Mouse (Mus musculus): ENCODE results near the gene Col5a3.
"Not testable (repeated sequence)": the region's sequence is repeated elsewhere in the genome, so short reads cannot be mapped to it uniquely, and the experiment has no call there.

The Col5a3 gene

DNA sequence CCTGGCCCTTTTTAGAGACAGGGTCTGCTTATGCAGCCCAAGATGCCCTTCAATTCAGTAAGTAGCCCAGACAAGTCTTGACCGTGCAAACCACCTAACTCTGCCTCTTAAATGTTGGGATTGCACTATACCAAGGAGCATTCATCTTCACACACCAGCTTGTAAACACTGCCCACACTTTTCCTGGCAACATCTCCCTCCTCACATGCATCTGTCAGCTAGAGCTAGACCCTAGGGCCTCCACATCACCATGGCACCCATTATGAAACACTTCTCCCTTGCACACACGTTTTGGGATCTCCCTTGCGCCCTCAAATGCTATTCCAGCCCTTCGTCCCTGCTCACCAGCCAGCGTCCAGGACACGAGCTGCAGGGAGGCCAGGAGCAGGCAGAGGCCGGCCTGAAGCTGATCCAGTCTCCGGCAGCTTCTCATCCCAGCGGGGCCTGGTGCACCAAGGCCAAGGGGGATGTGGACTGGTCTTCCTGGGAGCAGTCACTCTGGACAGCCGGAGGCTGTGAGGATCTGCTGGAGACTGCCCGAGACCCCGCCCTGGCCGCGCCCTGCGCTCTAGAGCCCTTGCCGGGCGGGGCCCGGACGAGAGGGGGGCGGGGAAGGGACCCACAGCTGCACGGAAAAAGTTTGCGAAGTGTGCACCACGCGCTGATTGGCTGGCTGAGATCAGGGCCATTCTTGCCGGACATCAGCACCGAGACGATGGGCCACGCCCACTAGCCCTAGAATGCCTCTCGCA is at the start of gene Col5a3:
TSS of gene Col5a3 (minus strand) at position 547 of the 752 bp plus-strand sequence.
- DNase-seq (ENCODE audit: low read depth), result no peak

- DNase-seq (ENCODE audit: low read depth), result no peak
Observed at GRCm38 (mm10) chr9:20862225-20862624, 47.4 kb upstream of the Col5a3 start.

DNA sequence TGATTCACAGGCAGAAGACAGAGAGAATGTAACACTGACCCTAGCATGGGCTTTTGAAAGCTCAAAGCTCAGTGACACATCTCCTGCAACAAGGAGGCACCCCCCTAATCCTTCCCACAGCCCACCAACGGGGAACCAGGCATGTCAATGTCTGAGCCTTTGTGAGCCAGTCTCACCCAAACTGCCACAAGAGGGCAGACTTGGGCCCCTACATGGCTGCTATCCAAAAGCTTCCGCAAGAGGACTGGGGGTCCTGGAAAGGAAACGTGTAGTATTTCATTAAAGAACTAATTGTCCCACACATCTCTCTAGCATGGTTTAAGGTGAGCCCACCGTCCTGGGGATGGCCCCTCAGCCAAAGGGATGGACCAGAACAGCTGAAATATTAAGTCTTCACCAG is 47.0 kb upstream of the Col5a3 start:
- DNase-seq (ENCODE audit: low read depth), result peak; percentile 56

GRCm38 (mm10) chr9:20859926-20860325 is 45.1 kb upstream of the Col5a3 start:
- DNase-seq (ENCODE audit: low read depth), result no peak

DNA sequence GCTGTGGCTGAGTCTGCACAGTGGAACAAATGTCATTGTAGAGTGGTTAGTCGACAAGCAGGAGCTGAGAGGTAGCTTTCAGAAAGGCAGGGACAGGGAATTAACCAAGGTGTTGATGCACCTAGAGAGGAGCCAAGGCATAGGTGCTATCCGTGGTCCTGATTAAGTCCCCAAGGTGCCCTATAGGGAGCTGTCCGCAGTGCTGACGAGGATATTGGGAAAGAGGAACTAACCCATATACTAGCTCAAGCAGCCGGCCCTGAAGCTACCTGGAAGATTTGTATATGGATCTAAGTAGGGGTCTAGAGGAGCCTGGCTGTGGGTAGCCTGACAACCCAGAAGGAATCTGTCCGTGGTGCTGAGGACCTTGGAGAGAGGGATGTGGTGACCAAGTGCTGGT is 42.3 kb upstream of the Col5a3 start:
- peak; percentile 62 for DNase-seq (ENCODE audit: low read depth)

GRCm38 (mm10) chr9:20850179-20850578 is 35.3 kb upstream of the Col5a3 start:
- no peak for DNase-seq (ENCODE audit: low read depth)

DNA sequence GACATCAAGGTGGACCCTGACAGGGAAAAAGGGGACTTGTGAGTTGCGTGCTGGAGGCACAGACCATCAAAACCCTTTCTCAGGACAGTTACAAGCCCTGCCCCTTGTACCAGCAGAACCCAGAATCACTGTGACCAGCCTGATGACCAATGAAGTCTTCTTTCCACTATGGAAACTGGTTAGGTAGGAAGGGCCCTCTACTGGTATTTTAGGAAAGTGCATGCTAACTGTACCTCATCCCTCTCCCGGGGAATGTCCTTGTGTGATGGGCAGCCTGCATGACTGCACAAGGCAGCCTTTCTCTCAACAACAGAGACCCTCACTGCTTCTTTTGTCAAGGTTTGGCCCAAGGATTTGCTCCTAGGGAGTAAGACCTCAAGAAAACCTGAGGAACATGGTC is 27.8 kb upstream of the Col5a3 start:
- no peak for DNase-seq (ENCODE audit: low read depth)

- DNase-seq (ENCODE audit: low read depth), result no peak
Observed at GRCm38 (mm10) chr9:20842211-20842610, 27.3 kb upstream of the Col5a3 start.

DNA sequence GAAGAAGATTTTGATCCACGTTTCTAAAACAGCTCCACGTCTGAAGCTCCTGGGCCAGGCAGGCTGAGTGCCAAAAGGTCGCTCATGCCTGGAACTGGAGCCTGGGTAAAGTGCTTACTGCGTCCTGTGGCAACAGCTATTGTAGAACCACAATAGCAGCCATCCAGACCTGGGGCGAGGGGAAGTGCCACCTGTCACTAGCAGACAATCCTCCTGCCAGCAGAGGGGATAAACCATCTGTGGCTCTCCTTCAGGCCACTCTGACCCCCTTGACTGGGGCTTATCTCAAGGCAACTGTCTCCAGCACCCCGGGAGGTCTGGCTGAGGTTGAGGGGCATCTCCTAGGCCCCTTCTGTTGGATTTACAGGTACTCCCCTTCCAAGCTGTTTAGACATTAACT is 24.1 kb upstream of the Col5a3 start:
- DNase-seq (ENCODE audit: low read depth), result no peak

DNA sequence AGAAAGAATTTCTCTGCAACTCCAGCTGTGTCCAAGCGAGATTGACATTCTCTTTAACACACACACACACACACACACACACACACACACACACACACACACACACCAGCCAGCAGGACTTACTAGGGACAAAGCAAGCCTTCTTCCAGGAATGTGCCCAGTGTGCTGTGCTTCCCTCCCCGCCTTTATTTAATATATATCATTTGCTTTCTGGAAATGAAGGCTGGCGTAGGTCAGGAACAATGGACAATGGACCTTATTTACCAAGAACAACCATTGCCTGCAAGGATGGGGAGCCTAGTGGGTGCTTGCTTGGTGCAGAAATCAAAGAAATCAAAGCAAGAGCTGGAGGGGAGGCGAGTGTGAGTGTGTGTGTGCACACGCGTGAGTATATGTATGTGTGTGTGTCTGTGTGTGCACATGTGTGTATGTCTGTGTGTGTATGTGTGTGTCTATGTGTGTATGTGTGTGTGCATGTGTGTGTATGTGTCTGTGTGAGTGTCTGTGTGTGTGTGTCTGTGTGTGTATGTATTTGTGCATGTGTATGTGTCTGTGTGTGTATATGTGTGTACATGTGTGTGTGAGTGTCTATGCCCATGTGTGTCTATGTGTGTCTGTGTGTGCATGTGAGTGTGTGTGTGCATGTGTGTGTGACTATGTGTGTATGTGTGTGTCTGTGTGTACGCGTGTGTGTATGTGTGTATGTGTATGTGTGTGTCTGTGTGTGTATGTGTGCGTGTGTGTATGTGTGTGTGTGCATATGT is 22.5 kb upstream of the Col5a3 start:
- no peak for DNase-seq (ENCODE audit: low read depth)

DNA sequence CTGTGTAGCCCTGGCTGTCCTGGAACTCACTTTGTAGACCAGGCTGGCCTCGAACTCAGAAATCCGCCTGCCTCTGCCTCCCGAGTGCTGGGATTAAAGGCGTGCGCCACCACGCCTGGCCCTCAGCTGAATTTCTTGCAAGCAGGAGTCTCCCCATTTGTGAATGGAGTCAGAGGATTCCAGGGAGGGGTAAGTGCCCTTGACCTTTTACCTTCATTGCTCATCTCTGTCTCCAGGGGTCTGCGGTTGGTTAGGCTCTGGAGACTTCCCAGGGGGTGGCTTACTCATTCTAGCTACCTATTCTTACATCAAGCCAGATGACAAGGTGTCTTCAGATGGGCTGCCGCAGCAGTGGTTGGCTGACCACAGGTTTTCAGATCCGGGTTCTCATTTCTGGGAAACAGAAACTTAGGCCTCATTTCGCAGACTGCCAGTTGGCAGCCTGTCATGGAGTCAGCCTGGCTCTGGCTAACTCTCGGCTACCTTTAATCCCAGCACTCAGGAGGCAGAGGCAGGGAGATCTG is 20.6 kb upstream of the Col5a3 start:
- not testable (repeated sequence) for DNase-seq (ENCODE audit: low read depth)

DNA sequence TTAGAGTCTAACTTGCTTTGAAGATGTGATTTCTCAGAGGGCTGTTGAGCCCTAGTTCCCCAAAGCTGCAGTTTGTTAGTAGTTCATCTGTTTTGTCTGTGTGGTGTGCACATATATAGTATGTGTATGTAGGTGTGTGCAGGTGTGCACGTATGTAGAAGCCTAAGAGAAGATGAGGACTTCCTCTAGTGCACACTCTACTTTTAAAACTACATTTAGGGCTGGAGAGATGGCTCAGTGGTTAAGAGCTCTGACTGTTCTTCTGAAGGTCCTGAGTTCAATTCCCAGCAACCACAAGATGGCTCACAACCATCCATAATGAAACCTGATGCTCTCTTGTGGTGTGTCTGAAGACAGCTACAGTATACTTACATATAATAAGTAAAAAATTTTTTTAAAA is 20.0 kb upstream of the Col5a3 start:
- no peak for DNase-seq (ENCODE audit: low read depth)

GRCm38 (mm10) chr9:20830901-20831643 is 16.2 kb upstream of the Col5a3 start:
- peak; percentile 80 for DNase-seq (ENCODE audit: low read depth)

DNA sequence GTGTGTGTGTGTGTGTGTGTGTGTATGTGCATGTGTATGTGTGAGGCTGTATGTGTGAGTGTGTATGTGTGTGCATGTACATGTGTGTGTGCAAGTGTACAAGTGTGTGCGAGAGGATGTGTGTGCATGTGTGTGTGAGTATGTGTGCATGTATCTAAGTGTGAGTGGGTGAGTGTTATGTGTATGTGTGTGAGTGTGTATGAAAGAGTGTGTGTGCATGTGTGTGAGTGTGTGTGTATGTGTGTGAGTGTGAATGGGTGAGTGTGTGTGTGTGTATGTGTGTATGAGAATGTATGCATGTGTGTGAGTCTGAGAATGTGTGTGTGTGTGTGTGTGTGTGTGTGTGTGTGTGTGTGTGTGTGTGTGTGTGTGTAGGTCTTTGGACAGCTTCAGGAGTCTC is 13.3 kb upstream of the Col5a3 start:
- DNase-seq (ENCODE audit: low read depth), result no peak

- DNase-seq (ENCODE audit: low read depth), result no peak
Observed at GRCm38 (mm10) chr9:20825781-20826180, 10.9 kb upstream of the Col5a3 start.

GRCm38 (mm10) chr9:20822821-20823220 is 8.0 kb upstream of the Col5a3 start:
- no peak for DNase-seq (ENCODE audit: low read depth)

DNA sequence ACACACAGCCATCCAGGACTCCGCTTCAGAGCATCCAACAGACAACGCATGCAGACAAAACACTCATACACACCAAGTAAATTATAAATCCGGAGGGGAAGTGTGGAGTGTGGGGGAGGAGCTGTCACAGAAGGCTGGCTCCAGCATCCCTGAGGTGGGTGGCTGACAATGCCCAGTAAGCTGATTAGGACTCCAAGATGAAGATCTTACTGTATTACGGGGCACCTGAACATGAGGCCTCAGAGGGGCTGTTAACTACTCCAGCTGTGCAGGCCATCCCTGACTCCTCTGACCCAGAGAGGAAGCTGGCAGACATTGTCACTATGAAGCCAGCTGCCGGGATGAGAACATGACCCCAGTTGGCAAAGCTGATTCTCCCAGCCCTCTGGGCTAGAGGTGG is 5.1 kb upstream of the Col5a3 start:
- DNase-seq (ENCODE audit: low read depth), result no peak

DNA sequence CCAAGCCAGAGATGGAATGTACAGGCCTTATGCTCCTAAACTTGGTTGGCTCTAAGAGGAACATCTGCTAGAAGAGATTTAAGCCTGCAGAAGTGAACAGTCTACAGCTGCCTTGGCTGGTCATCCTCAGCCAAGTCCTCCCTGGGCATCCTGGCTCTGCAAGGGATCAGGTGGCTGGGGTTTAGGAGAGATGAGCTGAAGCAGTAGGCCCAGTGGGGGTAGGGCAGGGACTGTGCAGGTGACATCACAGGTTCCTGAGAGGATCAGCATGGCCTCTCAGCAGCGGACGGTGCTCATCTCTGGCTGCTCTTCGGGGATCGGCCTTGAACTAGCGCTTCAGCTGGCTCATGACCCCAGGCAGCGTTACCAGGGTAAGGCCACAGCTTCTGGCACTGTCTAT is 3.4 kb upstream of the Col5a3 start, which contains the start of gene Rdh8:
TSS of gene Rdh8 (plus strand) at position 268 of the 400 bp plus-strand sequence.
- no peak for DNase-seq (ENCODE audit: low read depth)

DNA sequence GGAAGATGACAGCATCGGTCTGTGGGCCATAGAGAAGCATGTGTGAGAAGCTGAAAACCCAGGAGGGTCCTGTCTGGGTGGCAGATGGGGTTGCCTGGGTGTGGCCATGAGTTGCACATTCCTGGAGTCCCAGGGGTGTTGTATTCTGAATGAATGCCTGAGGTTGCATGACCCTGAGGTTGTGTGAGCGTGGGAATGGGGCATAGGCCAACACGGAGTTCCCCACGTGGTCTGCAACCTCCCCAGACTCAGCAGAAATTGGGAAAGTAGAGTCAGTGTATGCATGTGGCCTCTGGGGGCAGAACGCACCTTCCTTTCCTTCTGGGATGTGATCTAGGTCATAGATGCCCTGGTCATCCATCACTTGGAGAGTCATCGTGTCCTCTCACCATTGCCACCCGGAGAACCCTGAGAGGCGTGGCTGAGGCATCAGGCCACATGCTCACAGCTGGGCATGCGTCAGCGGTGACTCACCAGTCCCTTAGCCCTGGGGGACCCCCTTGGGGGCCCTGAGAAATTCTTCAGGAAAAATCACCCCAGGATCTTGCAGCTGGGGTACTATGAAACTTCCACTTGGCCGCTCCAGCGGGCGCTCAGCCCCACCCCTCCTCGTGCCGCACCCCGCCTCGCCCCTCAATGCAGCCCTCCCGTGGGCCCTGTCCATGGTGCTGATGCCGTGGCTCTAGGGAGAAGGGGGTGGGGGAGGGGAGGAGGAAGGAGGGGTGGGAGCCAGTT is 2.2 kb downstream of the Col5a3 start:
- DNase-seq (ENCODE audit: low read depth), result no peak

DNA sequence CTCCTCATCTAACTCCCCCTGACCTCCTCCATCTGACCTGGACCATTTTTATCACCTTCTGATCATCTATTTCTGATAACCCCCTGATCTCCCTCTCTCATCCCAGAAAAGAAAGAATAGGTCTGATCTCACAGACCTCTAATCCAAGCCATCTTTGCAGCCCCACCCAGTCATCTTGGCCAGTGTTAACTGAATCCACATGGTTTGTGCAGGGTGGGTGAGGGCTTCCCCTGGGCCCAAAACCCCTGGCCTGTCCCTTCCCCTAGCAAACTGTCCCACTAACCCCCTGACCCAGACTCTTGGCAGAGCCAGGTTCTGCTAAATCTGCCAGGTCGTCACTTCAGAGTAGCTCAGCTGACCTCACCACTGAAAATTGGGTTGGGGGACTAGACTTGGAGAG is 4.1 kb downstream of the Col5a3 start:
- DNase-seq (ENCODE audit: low read depth), result no peak

DNA sequence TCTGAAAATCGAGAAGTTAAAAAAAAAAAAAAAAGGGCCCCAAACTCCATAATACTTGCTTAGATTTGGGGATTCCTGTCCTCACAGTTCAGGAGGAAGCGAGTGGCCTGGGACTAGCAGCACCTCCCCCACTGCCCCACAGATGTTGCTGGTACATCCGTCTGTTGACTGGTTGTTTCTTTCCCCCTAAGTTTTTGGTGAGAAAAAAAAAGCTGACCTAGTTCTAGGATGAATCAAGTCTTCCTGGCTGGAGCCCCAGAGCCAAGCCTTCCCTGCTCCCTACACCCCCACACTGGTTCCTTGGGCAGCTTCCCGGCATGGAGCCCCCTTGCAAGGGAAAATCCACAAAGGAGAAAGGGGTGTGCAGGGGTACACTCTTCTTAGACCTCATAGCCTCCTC is 4.6 kb downstream of the Col5a3 start:
- DNase-seq (ENCODE audit: low read depth), result no peak

GRCm38 (mm10) chr9:20805706-20806105 is 9.2 kb downstream of the Col5a3 start:
- DNase-seq (ENCODE audit: low read depth), result no peak

All from naive thymus-derived CD4-positive, alpha-beta T cell, adult 2 months (primary cell).